Mouse (Mus musculus): ENCODE measurements at regions not wholly inside any gene's neighbourhood (a gene's known extent, or its start where the extent isn't known, plus 50 kb on each side); places are given as distances from the start of the nearest gene placed in this dataset.
A peak's percentile ranks its signal among the peaks of the same experiment; 100 is the strongest.

- no peak for DNase-seq
These were observed 159.8 kb upstream of the Kbtbd8 start for GRCm38 (mm10) chr6:94957172-94957668.

GRCm38 (mm10) chr6:94954580-94954979 is 162.5 kb upstream of the Kbtbd8 start:
- no peak for DNase-seq

- DNase-seq: no peak
These were observed 163.4 kb upstream of the Kbtbd8 start for GRCm38 (mm10) chr6:94953658-94954057.

- no peak for DNase-seq
These were observed 164.9 kb upstream of the Kbtbd8 start for GRCm38 (mm10) chr6:94951971-94952768.

- no peak for DNase-seq
These were observed 166.1 kb upstream of the Kbtbd8 start for GRCm38 (mm10) chr6:94950944-94951343.

GRCm38 (mm10) chr6:94950319-94950718 is 166.7 kb upstream of the Kbtbd8 start:
- no peak for DNase-seq

- no peak for DNase-seq
These were observed 170.6 kb upstream of the Kbtbd8 start for GRCm38 (mm10) chr6:94946352-94946900.

GRCm38 (mm10) chr6:94945715-94946114 is 171.3 kb upstream of the Kbtbd8 start:
- no peak for DNase-seq

GRCm38 (mm10) chr6:94944196-94944595 is 172.8 kb upstream of the Kbtbd8 start:
- DNase-seq: peak; percentile 12

GRCm38 (mm10) chr6:94938949-94939348 is 178.1 kb upstream of the Kbtbd8 start:
- DNase-seq: no peak

- no peak for DNase-seq
These were observed 180.8 kb upstream of the Kbtbd8 start for GRCm38 (mm10) chr6:94936206-94936605.

GRCm38 (mm10) chr6:94935706-94936105 is 181.3 kb upstream of the Kbtbd8 start:
- no peak for DNase-seq

- DNase-seq: no peak
These were observed 189.2 kb upstream of the Kbtbd8 start for GRCm38 (mm10) chr6:94927811-94928210.

GRCm38 (mm10) chr6:94926652-94927211 is 190.3 kb upstream of the Kbtbd8 start:
- DNase-seq: no peak

- DNase-seq: no peak
These were observed 191.6 kb upstream of the Kbtbd8 start for GRCm38 (mm10) chr6:94925408-94925807.

- no peak for DNase-seq
These were observed 192.6 kb upstream of the Kbtbd8 start for GRCm38 (mm10) chr6:94924338-94925039.

- no peak for DNase-seq
These were observed 195.3 kb upstream of the Kbtbd8 start for GRCm38 (mm10) chr6:94921741-94922140.

- no peak for DNase-seq
These were observed 196.3 kb upstream of the Kbtbd8 start for GRCm38 (mm10) chr6:94920770-94921169.

GRCm38 (mm10) chr6:94919194-94919743 is 197.8 kb upstream of the Kbtbd8 start:
- DNase-seq: no peak

- peak; percentile 4 for DNase-seq
These were observed 201.0 kb upstream of the Kbtbd8 start for GRCm38 (mm10) chr6:94915842-94916620.

- DNase-seq: no peak
These were observed 205.2 kb upstream of the Kbtbd8 start for GRCm38 (mm10) chr6:94911836-94912235.

GRCm38 (mm10) chr6:94911374-94911773 is 205.7 kb upstream of the Kbtbd8 start:
- peak; percentile 7 for DNase-seq
